Mouse (Mus musculus): ENCODE results near the gene Sco1. TPM values are rescaled to one million over a fixed set of nuclear protein-coding genes. Genes with fewer than 3 reads are reported as not detected.

Sco1 gene
- total RNA-seq, 1 experiment from 2014 or later: 24.3 TPM

Small RNA genes lying within 50 kb of the gene (microRNA-seq; reads per million reads assigned to microRNA genes)
- gene Mir6923: 0 reads per million in 2 experiments

Other genes with a start within 250 kb of the Sco1 start
- 7.4 and 10.3 TPM in 2 replicates for gene Pirt, start 140.7 kb upstream of the Sco1 start, total RNA-seq (2021)
- not detected in 2 replicates for gene Tmem238l, start 96.0 kb upstream of the Sco1 start, total RNA-seq (2021)
- gene Tmem220, start 27.5 kb upstream of the Sco1 start, total RNA-seq (2021): 5.6 and 6.0 TPM in 2 replicates
- gene Adprm, start 76 bp upstream of the Sco1 start, total RNA-seq (2021): 18.6 and 20.5 TPM in 2 replicates
- 0.07 TPM in 1 of 2 replicates, not detected in the other for gene Myh3, start 25.6 kb downstream of the Sco1 start, total RNA-seq (2021)
- gene Myh2, start 118.4 kb downstream of the Sco1 start, total RNA-seq (2021): 0.08 TPM in 1 of 2 replicates, not detected in the other
- gene Myh1, start 147.4 kb downstream of the Sco1 start, total RNA-seq (2021): 0.23 and 0.30 TPM in 2 replicates
- gene Myh4, start 185.4 kb downstream of the Sco1 start, total RNA-seq (2021): 0.15 TPM in 1 of 2 replicates, not detected in the other
- gene Myh8, start 224.5 kb downstream of the Sco1 start, total RNA-seq (2021): not detected in 2 replicates

Data from adrenal gland, postnatal 14 days (tissue).